Mouse (Mus musculus) heart, adult 8-10 months (tissue): ENCODE measurements around the gene Slc15a4. TPM values are rescaled to one million over a fixed set of nuclear protein-coding genes. Genes with fewer than 3 reads are reported as not detected.

Source experiments
- total RNA-seq, 4 experiments: library from RNA; stranded (reverse); gene quantifications; 2 replicates each; pipeline ENCODE4 v1.2.4; 2022

Slc15a4 gene
- total RNA-seq, 4 experiments from 2014 or later = 10.9 to 17.4 (median 13.9) TPM

Other genes starting within 250 kb of the Slc15a4 start
- gene Glt1d1, start 635 bp downstream of the Slc15a4 start, total RNA-seq = not detected